Mouse (Mus musculus) bone marrow, adult 2 months (tissue): ENCODE results near the gene Tsc22d3. TPM values are rescaled to one million over a fixed set of nuclear protein-coding genes. Genes with fewer than 3 reads are reported as not detected.

Experiments
- H3K27ac ChIP-seq: fragments of 200-500 bp; 2 replicates; pipeline ENCODE4 v1.5.1; 2012; ENCODE audit warnings: low read depth, mild to moderate bottlenecking, control low read depth, inconsistent platforms, low read length; ENCODE audit not compliant: control insufficient read depth, poor library complexity, insufficient read depth
- H3K4me1 ChIP-seq: fragments of 200-500 bp; 2 replicates; pipeline ENCODE4 v1.6.1; 2011; ENCODE audit warnings: low read length; ENCODE audit not compliant: control insufficient read depth, insufficient read depth
- H3K4me3 ChIP-seq: fragments of 200-500 bp; replicated peaks from 2 replicates; pipeline ENCODE3; 2011; ENCODE audit warnings: mild to moderate bottlenecking, low read depth, low read length, control low read depth; ENCODE audit not compliant: control insufficient read depth
- CTCF ChIP-seq: fragments of 200-500 bp; IDR thresholded peaks from 2 replicates; pipeline ENCODE4 v1.5.1; 2011; ENCODE audit warnings: low read length, control low read depth; ENCODE audit not compliant: control insufficient read depth, insufficient read depth
- POLR2A ChIP-seq: fragments of 200-500 bp; IDR thresholded peaks from 2 replicates; pipeline ENCODE4 v1.6.1; 2011; ENCODE audit warnings: low read depth, mild to moderate bottlenecking, control low read depth, low read length, borderline replicate concordance; ENCODE audit not compliant: control insufficient read depth
- WGBS: fragments of 180-500 bp; shearing (Covaris S2); methylation state at CpG from one replicate; pipeline ENCODE4 v1.1.7; 2018; 5-methylcytosine and 5-hydroxymethylcytosine counted together
- polyA plus RNA-seq: library from polyadenylated mRNA; stranded (reverse); fragments of >200 nt; gene quantifications from 2 replicates; pipeline ENCODE4 v1.2.4, GENCODE M21; 2011; ENCODE audit warnings: low replicate concordance; ENCODE audit not compliant: missing spikeins, insufficient read depth, insufficient read length

Gene Tsc22d3
- polyA plus RNA-seq, 1 experiment: 59.6 TPM

DNA sequence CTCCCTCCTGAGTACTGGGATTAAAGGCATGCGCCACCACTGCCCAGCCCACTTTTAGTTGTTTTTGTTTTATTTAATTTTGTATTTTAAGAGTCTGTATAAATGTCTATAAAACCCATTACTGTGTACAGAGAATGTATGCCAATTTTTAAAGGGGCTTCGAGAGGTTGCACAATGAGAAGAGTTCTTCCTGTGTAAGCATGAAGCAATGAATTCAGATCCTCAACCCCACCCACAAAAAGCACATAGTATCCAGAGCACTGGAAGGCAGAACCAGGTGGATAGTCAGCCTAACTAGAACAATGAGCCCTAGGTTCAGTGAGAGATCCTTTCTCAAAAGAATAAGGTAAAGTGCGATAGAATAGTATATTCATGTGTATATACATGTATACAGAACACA lies 110.3 kb downstream of the Tsc22d3 start:
- TF ChIP-seq POLR2A (no peak), CTCF (no peak)
- WGBS: 63% methylated on average over 3 of the region's 3 CpGs
- no peak overlapping the region for H3K4me3 ChIP-seq
- H3K4me1 ChIP-seq: no peaks in the 10 kb centered on the region
- H3K27ac ChIP-seq: no peak overlapping the region

Other genes starting within 250 kb of the Tsc22d3 start
- gene Prps1, start 144.0 kb downstream of the Tsc22d3 start, polyA plus RNA-seq: 22.9 and 24.5 TPM in 2 replicates
- gene Mid2, start 63.9 kb upstream of the Tsc22d3 start, polyA plus RNA-seq: 1.0 and 1.1 TPM in 2 replicates
- gene Tex13b, start 212.8 kb upstream of the Tsc22d3 start, polyA plus RNA-seq: 0.75 and 1.6 TPM in 2 replicates